Mouse (Mus musculus) small intestine, adult 2 months (tissue): Measurements from ENCODE around the gene Kazn.

ENCODE experiments used
- CTCF ChIP-seq: fragments of 200-500 bp; IDR thresholded peaks from 2 replicates; pipeline ENCODE4 v1.5.1; 2012; ENCODE audit warnings: low read depth, mild to moderate bottlenecking, control low read depth, inconsistent platforms, low read length, moderate library complexity, mixed read lengths; ENCODE audit not compliant: insufficient replicate concordance, insufficient read length; ENCODE audit errors: extremely low read depth
- POLR2A ChIP-seq: fragments of 200-500 bp; IDR thresholded peaks from 2 replicates; pipeline ENCODE4 v1.6.1; 2012; ENCODE audit warnings: low read depth, mild to moderate bottlenecking, control low read depth, inconsistent platforms, low read length, moderate library complexity

DNA sequence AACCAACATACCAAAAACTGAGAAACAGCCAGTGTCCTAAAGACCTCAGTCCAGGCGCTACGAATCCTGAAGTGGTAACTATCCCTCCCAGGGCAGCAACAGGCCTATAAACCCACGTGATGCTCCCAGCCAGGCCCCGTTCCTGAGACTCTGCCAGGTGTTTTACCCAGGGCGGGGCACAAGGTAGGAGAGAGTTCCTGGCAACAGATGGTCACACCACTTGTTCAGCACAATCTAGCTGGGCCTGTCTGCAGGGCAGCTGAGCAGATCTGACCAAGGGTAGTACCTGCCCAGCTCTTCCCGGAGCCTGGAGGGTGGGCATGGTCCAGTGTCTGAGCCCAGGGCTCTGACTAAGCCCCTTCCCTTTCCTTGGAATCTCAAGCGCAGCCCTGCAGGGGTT lies 45.4 kb downstream of the Kazn start:
- TF ChIP-seq POLR2A (0 out of 2 replicates have a peak, but pooled peaks have one; percentile 14), CTCF (no peak)
